In the genomic region with DNA sequence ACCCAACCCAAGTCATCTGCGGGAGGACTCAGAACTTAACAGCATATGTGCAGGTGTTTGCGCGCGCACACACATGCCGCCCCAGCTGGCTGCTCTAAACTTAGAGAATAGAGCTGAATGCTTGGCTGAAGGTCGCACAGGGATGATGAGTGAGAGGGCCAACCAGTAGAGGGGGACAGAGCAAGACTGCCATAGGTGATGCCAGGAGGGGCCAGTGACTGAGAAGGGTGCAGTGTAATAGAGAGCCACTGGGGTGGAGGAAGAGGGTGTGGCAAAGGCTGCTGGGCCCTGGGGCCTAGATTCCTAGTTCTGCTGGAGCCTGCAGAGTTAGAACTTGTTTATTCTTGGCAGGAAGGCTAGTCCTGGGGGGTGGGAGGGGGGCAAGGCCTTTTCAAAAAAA, we compare ENCODE assay signal across 14 mouse cellular contexts. TPM values are rescaled to one million over a fixed set of nuclear protein-coding genes. Genes with fewer than 3 reads are reported as not detected.
DNase-seq lines count a peak whose midpoint lies in the region; ATAC-seq and TF ChIP-seq lines count a peak whose summit lies in the region.
"Had no signal": no experiment of that assay in that cellular context is flagged by ENCODE, and none has a peak within 500 bp of the region (broad histone marks: within the 10 kb centered on the region; RNA-seq: fewer than 3 reads in every experiment).

No protein-coding gene starts in this region.

- H3K4me1 ChIP-seq in heart, postnatal 0 days (ENCODE audit: control insufficient read depth, insufficient read depth), result no peaks in the 10 kb centered on the region
- H3K4me1 ChIP-seq in heart, embryonic 10.5 days, result peaks cover 57% of the 10 kb centered on the region
- peaks cover 15% of the 10 kb centered on the region for H3K4me1 ChIP-seq in lung, embryonic 16.5 days (replicated peaks; ENCODE audit: control insufficient read depth, insufficient read depth, low read length)
- H3K4me1 ChIP-seq in embryonic facial prominence, embryonic 13.5 days, result peaks cover 28% of the 10 kb centered on the region
- peaks cover 26% of the 10 kb centered on the region for H3K4me1 ChIP-seq in heart, embryonic 12.5 days (replicated peaks)

- H3K27me3 ChIP-seq in heart, postnatal 0 days (ENCODE audit: control insufficient read depth, insufficient read depth, low read length), result peaks cover 17% of the 10 kb centered on the region
- 0 out of 2 replicates have a peak, but pooled peaks cover 12% of the 10 kb centered on the region for H3K27me3 ChIP-seq in heart, embryonic 10.5 days (ENCODE audit: insufficient read depth, poor library complexity, severe bottlenecking)
- H3K27me3 ChIP-seq in lung, embryonic 16.5 days (ENCODE audit: control insufficient read depth, insufficient read depth, low read depth, low read length), result no peaks in the 10 kb centered on the region; the same call in 1 of the 2 replicates
- H3K27me3 ChIP-seq in embryonic facial prominence, embryonic 13.5 days, result peaks cover 11% of the 10 kb centered on the region
- no peaks in the 10 kb centered on the region for H3K27me3 ChIP-seq in heart, embryonic 12.5 days (replicated peaks)

- no peak for TF ChIP-seq EP300 in heart, postnatal 0 days (IDR thresholded peaks at IDR 0.05; ENCODE audit: low read depth)

- H3K4me3 ChIP-seq in heart, postnatal 0 days (ENCODE audit: low read depth, low read length), result no peak overlapping the region
- H3K4me3 ChIP-seq in heart, embryonic 10.5 days, result no peak overlapping the region
- H3K4me3 ChIP-seq in lung, embryonic 16.5 days (ENCODE audit: low read length), result no peak overlapping the region
- H3K4me3 ChIP-seq in embryonic facial prominence, embryonic 13.5 days, result no peak overlapping the region; the same call in 1 of the 2 replicates
- H3K4me3 ChIP-seq in heart, embryonic 12.5 days, result no peak overlapping the region
- H3K4me3 ChIP-seq: limb, embryonic 12.5 days; midbrain, embryonic 13.5 days; neural tube, embryonic 13.5 days had no signal

- TF ChIP-seq CTCF in heart, postnatal 0 days (IDR thresholded peaks at IDR 0.05; ENCODE audit: low read depth), result 0 out of 2 replicates have a peak, but pooled peaks have one; percentile 7

- H3K36me3 ChIP-seq in heart, postnatal 0 days (replicated peaks; ENCODE audit: control insufficient read depth, insufficient read depth, low read length), result no peaks in the 10 kb centered on the region
- no peaks in the 10 kb centered on the region for H3K36me3 ChIP-seq in heart, embryonic 10.5 days
- H3K36me3 ChIP-seq in lung, embryonic 16.5 days (ENCODE audit: control insufficient read depth, insufficient read depth, low read length), result no peaks in the 10 kb centered on the region
- no peaks in the 10 kb centered on the region for H3K36me3 ChIP-seq in embryonic facial prominence, embryonic 13.5 days
- no peaks in the 10 kb centered on the region for H3K36me3 ChIP-seq in heart, embryonic 12.5 days
- H3K36me3 ChIP-seq: limb, embryonic 12.5 days; midbrain, embryonic 13.5 days; neural tube, embryonic 13.5 days had no signal

- 0 out of 2 replicates have a peak, but pooled peaks have one; percentile 47 for ATAC-seq in heart, postnatal 0 days (ENCODE audit: insufficient read depth, low read depth)
- peak; percentile 45 for ATAC-seq in lung, embryonic 16.5 days (ENCODE audit: low read depth)
- ATAC-seq in embryonic facial prominence, embryonic 13.5 days (ENCODE audit: insufficient number of reproducible peaks, insufficient read depth, low FRiP score, low TSS enrichment, low read depth), result peak; percentile 69; the same call in 1 of the 2 replicates
- peak; percentile 70 for ATAC-seq in megakaryocyte progenitor cell, adult 5-6 weeks (replicated peaks; ENCODE audit: poor library complexity)
- no peak for ATAC-seq in heart, embryonic 12.5 days (ENCODE audit: insufficient number of reproducible peaks, low FRiP score)
- ATAC-seq: inflammation-experienced regulatory T-cells, adult 6 months; midbrain, embryonic 13.5 days had no signal

- no peak overlapping the region for H3K27ac ChIP-seq in heart, postnatal 0 days (ENCODE audit: low read depth)
- no peak overlapping the region for H3K27ac ChIP-seq in heart, embryonic 10.5 days
- H3K27ac ChIP-seq in lung, embryonic 16.5 days (ENCODE audit: low read length), result peak overlapping the region; percentile 71
- H3K27ac ChIP-seq in embryonic facial prominence, embryonic 13.5 days, result peak overlapping the region; percentile 79
- H3K27ac ChIP-seq in heart, embryonic 12.5 days (ENCODE audit: poor library complexity, severe bottlenecking), result no peak overlapping the region
- H3K27ac ChIP-seq: midbrain, embryonic 13.5 days; neural tube, embryonic 13.5 days had no signal

- WGBS in heart, postnatal 0 days, result 82% methylated on average over 6 of the region's 6 CpGs
- 77% methylated on average over 6 of the region's 6 CpGs for WGBS in heart, embryonic 10.5 days
- WGBS in lung, embryonic 16.5 days, result 76% methylated on average over 6 of the region's 6 CpGs
- WGBS in embryonic facial prominence, embryonic 13.5 days, result 67% methylated on average over 6 of the region's 6 CpGs
- 76% methylated on average over 6 of the region's 6 CpGs for WGBS in heart, embryonic 12.5 days

- H3K9me3 ChIP-seq in heart, postnatal 0 days (replicated peaks; ENCODE audit: control insufficient read depth, low read length), result no peaks in the 10 kb centered on the region
- no peaks in the 10 kb centered on the region for H3K9me3 ChIP-seq in heart, embryonic 10.5 days
- H3K9me3 ChIP-seq in lung, embryonic 16.5 days (ENCODE audit: control insufficient read depth, low read length), result no peaks in the 10 kb centered on the region
- no peaks in the 10 kb centered on the region for H3K9me3 ChIP-seq in embryonic facial prominence, embryonic 13.5 days
- H3K9me3 ChIP-seq in heart, embryonic 12.5 days (replicated peaks), result no peaks in the 10 kb centered on the region
- H3K9me3 ChIP-seq: limb, embryonic 12.5 days; midbrain, embryonic 13.5 days; neural tube, embryonic 13.5 days had no signal

- no peak overlapping the region for H3K9ac ChIP-seq in heart, postnatal 0 days (replicated peaks; ENCODE audit: low read depth, low read length)
- H3K9ac ChIP-seq in lung, embryonic 16.5 days (ENCODE audit: low read length), result no peak overlapping the region
- no peak overlapping the region for H3K9ac ChIP-seq in embryonic facial prominence, embryonic 13.5 days
- no peak overlapping the region for H3K9ac ChIP-seq in heart, embryonic 12.5 days
- H3K9ac ChIP-seq: limb, embryonic 12.5 days; midbrain, embryonic 13.5 days; neural tube, embryonic 13.5 days had no signal

- DNase-seq in heart, postnatal 0 days (ENCODE audit: low spot score), result no peak
- no peak for DNase-seq in heart, embryonic 10.5 days (ENCODE audit: low spot score)
- no peak for DNase-seq in lung, postnatal 25 days (ENCODE audit: low spot score)
- DNase-seq in spleen, postnatal 10 days (ENCODE audit: low spot score in 2 of 2), result no peak
- DNase-seq: adrenal gland, postnatal 36 days; cerebellum, adult 11 months had no signal

- no peak overlapping the region for H3K4me2 ChIP-seq in heart, postnatal 0 days (ENCODE audit: low read depth, low read length)
- no peak overlapping the region for H3K4me2 ChIP-seq in lung, embryonic 16.5 days (ENCODE audit: low read depth, low read length)
- no peak overlapping the region for H3K4me2 ChIP-seq in embryonic facial prominence, embryonic 13.5 days
- H3K4me2 ChIP-seq in heart, embryonic 12.5 days, result no peak overlapping the region
- H3K4me2 ChIP-seq: limb, embryonic 12.5 days; midbrain, embryonic 13.5 days; neural tube, embryonic 13.5 days had no signal

RNA-seq across cellular contexts. Expression of a gene that starts 5.0 kb away (rescaled TPM):
- 12.5 and 19.8 TPM in 2 replicates for total RNA-seq in heart, postnatal 0 days (2014; rRNA removed; ENCODE audit: low replicate concordance)
- 1.4 and 2.0 TPM in 2 replicates for polyA plus RNA-seq in heart, postnatal 0 days (2015; fragmentation: Nextera tagmentation; extraction: Ambion mirVana)
- polyA plus RNA-seq in heart, embryonic 10.5 days (2016; fragmentation: Nextera tagmentation; extraction: Ambion mirVana), result 5.8 and 8.6 TPM in 2 replicates
- 64.4 and 67.2 TPM in 2 replicates for polyA plus RNA-seq in lung, embryonic 16.5 days (2015; fragmentation: Nextera tagmentation; extraction: Ambion mirVana)
- 24.6 and 32.5 TPM in 2 replicates for polyA plus RNA-seq in embryonic facial prominence, embryonic 13.5 days (2015; fragmentation: Nextera tagmentation; extraction: Ambion mirVana)
- total RNA-seq in megakaryocyte progenitor cell, adult 5-6 weeks (2015), result 0.39 TPM in 1 of 2 replicates, not detected in the other
- 1.0 TPM in 1 of 2 replicates, not detected in the other for total RNA-seq in megakaryocyte progenitor cell, adult 5-6 weeks (2017)
- polyA plus RNA-seq in heart, embryonic 12.5 days (2016; fragmentation: Nextera tagmentation; extraction: Ambion mirVana), result 6.3 and 7.9 TPM in 2 replicates
- polyA plus RNA-seq: inflammation-experienced regulatory T-cells, adult 6 months had no signal

RNA-seq across cellular contexts. Expression of a gene that starts 58.3 kb away (rescaled TPM):
- 21.7 and 57.9 TPM in 2 replicates for total RNA-seq in heart, postnatal 0 days (2014; rRNA removed; ENCODE audit: low replicate concordance)
- polyA plus RNA-seq in heart, postnatal 0 days (2015; fragmentation: Nextera tagmentation; extraction: Ambion mirVana), result 23.8 and 27.0 TPM in 2 replicates
- 37.7 and 42.5 TPM in 2 replicates for polyA plus RNA-seq in heart, embryonic 10.5 days (2016; fragmentation: Nextera tagmentation; extraction: Ambion mirVana)
- polyA plus RNA-seq in lung, embryonic 16.5 days (2015; fragmentation: Nextera tagmentation; extraction: Ambion mirVana), result 41.0 and 41.8 TPM in 2 replicates
- 39.9 and 40.0 TPM in 2 replicates for polyA plus RNA-seq in embryonic facial prominence, embryonic 13.5 days (2015; fragmentation: Nextera tagmentation; extraction: Ambion mirVana)
- 15.9 and 17.5 TPM in 2 replicates for total RNA-seq in megakaryocyte progenitor cell, adult 5-6 weeks (2015)
- total RNA-seq in megakaryocyte progenitor cell, adult 5-6 weeks (2017), result 17.8 and 23.7 TPM in 2 replicates
- polyA plus RNA-seq in heart, embryonic 12.5 days (2016; fragmentation: Nextera tagmentation; extraction: Ambion mirVana), result 34.3 and 34.9 TPM in 2 replicates

RNA-seq across cellular contexts. Expression of a gene that starts 58.5 kb away (rescaled TPM):
- total RNA-seq in heart, postnatal 0 days (2014; rRNA removed; ENCODE audit: low replicate concordance), result 42.1 and 51.1 TPM in 2 replicates
- 35.2 and 39.4 TPM in 2 replicates for polyA plus RNA-seq in heart, postnatal 0 days (2015; fragmentation: Nextera tagmentation; extraction: Ambion mirVana)
- 185 and 235 TPM in 2 replicates for polyA plus RNA-seq in heart, embryonic 10.5 days (2016; fragmentation: Nextera tagmentation; extraction: Ambion mirVana)
- polyA plus RNA-seq in lung, embryonic 16.5 days (2015; fragmentation: Nextera tagmentation; extraction: Ambion mirVana), result 190 and 214 TPM in 2 replicates
- polyA plus RNA-seq in embryonic facial prominence, embryonic 13.5 days (2015; fragmentation: Nextera tagmentation; extraction: Ambion mirVana), result 207 and 208 TPM in 2 replicates
- 180 and 190 TPM in 2 replicates for total RNA-seq in megakaryocyte progenitor cell, adult 5-6 weeks (2015)
- 184 and 199 TPM in 2 replicates for total RNA-seq in megakaryocyte progenitor cell, adult 5-6 weeks (2017)
- polyA plus RNA-seq in heart, embryonic 12.5 days (2016; fragmentation: Nextera tagmentation; extraction: Ambion mirVana), result 152 and 163 TPM in 2 replicates

Comparison
In these comparisons a context has a peak if more than half of its experiments do, and no peak if none do; other contexts are left out.
1. H3K27ac ChIP-seq: peak in lung, embryonic 16.5 days (single experiment) and embryonic facial prominence, embryonic 13.5 days (single experiment); none in heart, postnatal 0 days (single experiment), heart, embryonic 10.5 days (single experiment) and heart, embryonic 12.5 days (single experiment).